Mouse (Mus musculus) adrenal gland, postnatal 14 days (tissue): Measurements from ENCODE around the gene Iglon5. TPM values are rescaled to one million over a fixed set of nuclear protein-coding genes. Genes with fewer than 3 reads are reported as not detected.
A peak's percentile ranks its signal among the peaks of the same experiment; 100 is the strongest.

Experiments
- DNase-seq: peaks from one replicate; pipeline ENCODE4 v3.0.0; 2021; ENCODE audit warnings: mixed read lengths
- total RNA-seq: library from RNA; stranded (reverse); gene quantifications from 2 replicates; pipeline ENCODE4 v1.2.3, GENCODE M21; 2021

Gene Iglon5
- total RNA-seq, 1 experiment from 2014 or later: 1.9 TPM

- peak; percentile 93 for DNase-seq
These were observed 24.4 kb downstream of the Iglon5 start for GRCm38 (mm10) chr7:43465344-43466098.

- no peak for DNase-seq
These were observed 25.0 kb downstream of the Iglon5 start for GRCm38 (mm10) chr7:43464864-43465343.

GRCm38 (mm10) chr7:43463976-43464375 lies 25.9 kb downstream of the Iglon5 start:
- DNase-seq: no peak

- DNase-seq: no peak
These were observed 27.0 kb downstream of the Iglon5 start, which contains the start of gene Vsig10l for GRCm38 (mm10) chr7:43462851-43463250. Gene Vsig10l, plus strand, starts transcription at chr7:43463151.

GRCm38 (mm10) chr7:43454371-43454770 lies 35.5 kb downstream of the Iglon5 start:
- DNase-seq: no peak

GRCm38 (mm10) chr7:43453599-43454355 lies 36.1 kb downstream of the Iglon5 start:
- peak; percentile 60 for DNase-seq

- peak; percentile 69 for DNase-seq
These were observed 37.3 kb downstream of the Iglon5 start for GRCm38 (mm10) chr7:43452609-43453008.

- DNase-seq: no peak
These were observed 38.1 kb downstream of the Iglon5 start for GRCm38 (mm10) chr7:43451726-43452125.

GRCm38 (mm10) chr7:43449811-43450210 lies 40.1 kb downstream of the Iglon5 start:
- DNase-seq: no peak

GRCm38 (mm10) chr7:43448246-43448645 lies 41.6 kb downstream of the Iglon5 start:
- DNase-seq: peak; percentile 48

- DNase-seq: no peak
These were observed 42.1 kb downstream of the Iglon5 start for GRCm38 (mm10) chr7:43447801-43448200.

- peak; percentile 97 for DNase-seq
These were observed 46.0 kb downstream of the Iglon5 start, which contains the start of the genes Etfb and Gm45233 for GRCm38 (mm10) chr7:43443917-43444293. Gene Etfb, plus strand, starts transcription at chr7:43444083. Gene Gm45233, plus strand, starts transcription at chr7:43444128.

- DNase-seq: peak; percentile 92
These were observed 46.6 kb downstream of the Iglon5 start for GRCm38 (mm10) chr7:43443126-43443916.

GRCm38 (mm10) chr7:43442684-43443083 lies 47.2 kb downstream of the Iglon5 start:
- DNase-seq: no peak

- no peak for DNase-seq
These were observed 48.8 kb downstream of the Iglon5 start for GRCm38 (mm10) chr7:43441071-43441470.

- DNase-seq: no peak
These were observed 49.4 kb downstream of the Iglon5 start, which contains the start of gene Cldnd2 for GRCm38 (mm10) chr7:43440482-43440881. Gene Cldnd2, plus strand, starts transcription at chr7:43440782.

GRCm38 (mm10) chr7:43438611-43439010 lies 51.3 kb downstream of the Iglon5 start:
- no peak for DNase-seq

- no peak for DNase-seq
These were observed 53.3 kb downstream of the Iglon5 start, which contains the start of gene Nkg7 for GRCm38 (mm10) chr7:43436341-43437255. Gene Nkg7, plus strand, starts transcription at chr7:43437073.

- no peak for DNase-seq
These were observed 55.2 kb downstream of the Iglon5 start for GRCm38 (mm10) chr7:43434676-43435075.

GRCm38 (mm10) chr7:43432891-43433290 lies 57.0 kb downstream of the Iglon5 start:
- no peak for DNase-seq

GRCm38 (mm10) chr7:43429500-43429899 lies 60.4 kb downstream of the Iglon5 start:
- no peak for DNase-seq
